In the genomic region with DNA sequence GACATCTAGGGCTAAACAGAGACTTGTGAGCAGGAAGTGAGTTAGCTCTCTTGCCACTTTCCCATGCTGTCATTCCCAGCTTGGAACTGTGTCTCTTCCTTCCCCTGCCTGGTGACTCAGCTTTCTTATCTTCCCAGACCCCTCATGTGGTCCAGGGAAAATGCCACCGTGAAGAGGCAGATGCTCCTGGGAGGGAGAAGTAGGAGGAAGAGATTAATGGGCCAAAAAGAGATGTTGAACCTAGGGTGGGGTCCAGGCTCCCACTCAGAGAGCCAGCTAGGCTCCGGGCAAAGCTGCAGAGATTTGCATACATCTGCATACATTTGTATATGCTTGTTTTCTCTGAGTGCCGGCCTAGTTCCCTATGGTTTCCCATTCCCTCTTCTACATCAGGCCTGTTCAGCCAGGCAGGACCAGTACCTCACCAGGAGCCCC, we compare ENCODE assay signal across 13 mouse cellular contexts. TPM values are rescaled to one million over a fixed set of nuclear protein-coding genes. Genes with fewer than 3 reads are reported as not detected.
DNase-seq lines count a peak whose midpoint lies in the region; ATAC-seq and TF ChIP-seq lines count a peak whose summit lies in the region.
"Had no signal": no experiment of that assay in that cellular context is flagged by ENCODE, and none has a peak within 500 bp of the region (broad histone marks: within the 10 kb centered on the region; RNA-seq: fewer than 3 reads in every experiment).

No protein-coding gene starts in this region.

- H3K36me3 ChIP-seq in midbrain, embryonic 10.5 days = no peaks in the 10 kb centered on the region
- H3K36me3 ChIP-seq in midbrain, postnatal 0 days (ENCODE audit: insufficient read depth, low read length) = no peaks in the 10 kb centered on the region
- H3K36me3 ChIP-seq in forebrain, postnatal 0 days (ENCODE audit: insufficient read depth) = no peaks in the 10 kb centered on the region
- no peaks in the 10 kb centered on the region for H3K36me3 ChIP-seq in neural tube, embryonic 14.5 days (ENCODE audit: control insufficient read depth, insufficient read depth, low read length)
- H3K36me3 ChIP-seq: embryonic facial prominence, embryonic 10.5 days had no signal

- H3K4me2 ChIP-seq in midbrain, postnatal 0 days (ENCODE audit: low read depth, low read length, poor library complexity, severe bottlenecking) = no peak overlapping the region
- no peak overlapping the region for H3K4me2 ChIP-seq in forebrain, postnatal 0 days (ENCODE audit: low read depth)
- H3K4me2 ChIP-seq in neural tube, embryonic 14.5 days (ENCODE audit: low read depth, low read length) = no peak overlapping the region

- no peak for TF ChIP-seq CTCF in midbrain, postnatal 0 days (IDR thresholded peaks at IDR 0.05)
- TF ChIP-seq CTCF in Patski (IDR thresholded peaks at IDR 0.05) = no peak
- no peak for TF ChIP-seq CTCF in forebrain, postnatal 0 days (IDR thresholded peaks at IDR 0.05; ENCODE audit: low read depth)

- H3K27me3 ChIP-seq in midbrain, embryonic 10.5 days (ENCODE audit: low read depth, poor library complexity, severe bottlenecking) = no peaks in the 10 kb centered on the region
- H3K27me3 ChIP-seq in midbrain, postnatal 0 days (ENCODE audit: insufficient read depth, low read length) = no peaks in the 10 kb centered on the region
- H3K27me3 ChIP-seq in Patski = no peaks in the 10 kb centered on the region
- H3K27me3 ChIP-seq in forebrain, postnatal 0 days (ENCODE audit: insufficient read depth, low read length) = no peaks in the 10 kb centered on the region
- H3K27me3 ChIP-seq in neural tube, embryonic 14.5 days (ENCODE audit: control insufficient read depth, insufficient read depth, low read length) = no peaks in the 10 kb centered on the region

- in situ Hi-C loops in Patski (cut with MboI; ENCODE audit: low pct_unique_long_range_greater_than_20kb) = no loop called here

- CTCF ChIA-PET in Patski (lab: Charles Lee) = interaction anchor here (1.1 to 1.4 kb wide), 3 partner anchors 16 to 24 kb away, joined by 3 to 4 read pairs (median 3); no protein-coding TSS in a partner anchor

- ATAC-seq in midbrain, postnatal 0 days (ENCODE audit: low FRiP score) = no peak
- ATAC-seq in Patski = peak; percentile 5
- peak; percentile 58 for ATAC-seq in forebrain, postnatal 0 days
- ATAC-seq in neural tube, embryonic 14.5 days (ENCODE audit: low read depth) = no peak
- ATAC-seq: intestine, embryonic 16.5 days; liver, postnatal 0 days had no signal

- 0 out of 2 replicates have a peak overlapping the region, but pooled peaks have one; percentile 42 for H3K27ac ChIP-seq in midbrain, embryonic 10.5 days (replicated peaks)
- no peak overlapping the region for H3K27ac ChIP-seq in midbrain, postnatal 0 days (ENCODE audit: low read depth, low read length)
- H3K27ac ChIP-seq in forebrain, postnatal 0 days (ENCODE audit: low read depth, low read length) = no peak overlapping the region
- H3K27ac ChIP-seq in neural tube, embryonic 14.5 days (ENCODE audit: low read depth, low read length) = peak overlapping the region; percentile 44; the same call in 1 of the 2 replicates
- H3K27ac ChIP-seq: embryonic facial prominence, embryonic 10.5 days had no signal

- H3K4me1 ChIP-seq in midbrain, embryonic 10.5 days = peaks cover 33% of the 10 kb centered on the region
- H3K4me1 ChIP-seq in midbrain, postnatal 0 days (ENCODE audit: insufficient read depth, low read length) = peaks cover 2% of the 10 kb centered on the region; the same call in 1 of the 2 replicates
- H3K4me1 ChIP-seq in forebrain, postnatal 0 days (ENCODE audit: insufficient read depth) = peaks cover 11% of the 10 kb centered on the region
- H3K4me1 ChIP-seq in neural tube, embryonic 14.5 days (ENCODE audit: control insufficient read depth, insufficient read depth, low read length) = peaks cover 22% of the 10 kb centered on the region

- POLR2A ChIA-PET in Patski (lab: Charles Lee) = interaction anchor here (0.5 to 1.5 kb wide), 2 partner anchors 31 to 128 kb away, joined by 3 read pairs; partner anchors contain the start of gene Phlda3

- 22% methylated on average over 3 of the region's 3 CpGs for WGBS in midbrain, embryonic 10.5 days
- 5% methylated on average over 3 of the region's 3 CpGs for WGBS in midbrain, postnatal 0 days
- WGBS in forebrain, postnatal 0 days = 2% methylated on average over 3 of the region's 3 CpGs
- WGBS in neural tube, embryonic 14.5 days = 6% methylated on average over 3 of the region's 3 CpGs

- H3K4me3 ChIP-seq in midbrain, embryonic 10.5 days = no peak overlapping the region
- no peak overlapping the region for H3K4me3 ChIP-seq in midbrain, postnatal 0 days (ENCODE audit: low read depth, low read length)
- no peak overlapping the region for H3K4me3 ChIP-seq in forebrain, postnatal 0 days (ENCODE audit: low read depth, low read length)
- no peak overlapping the region for H3K4me3 ChIP-seq in neural tube, embryonic 14.5 days (ENCODE audit: low read depth, low read length)
- H3K4me3 ChIP-seq: embryonic facial prominence, embryonic 10.5 days had no signal

- H3K9me3 ChIP-seq in midbrain, embryonic 10.5 days (replicated peaks) = no peaks in the 10 kb centered on the region
- no peaks in the 10 kb centered on the region for H3K9me3 ChIP-seq in midbrain, postnatal 0 days (ENCODE audit: low read length)
- H3K9me3 ChIP-seq in forebrain, postnatal 0 days (ENCODE audit: low read length) = no peaks in the 10 kb centered on the region
- H3K9me3 ChIP-seq in neural tube, embryonic 14.5 days (ENCODE audit: control insufficient read depth, low read length) = no peaks in the 10 kb centered on the region
- H3K9me3 ChIP-seq: embryonic facial prominence, embryonic 10.5 days had no signal

- DNase-seq in midbrain, embryonic 10.5 days (ENCODE audit: low spot score) = no peak
- no peak for DNase-seq in midbrain, postnatal 0 days (ENCODE audit: low spot score)
- peak; percentile 46 for DNase-seq in Patski (ENCODE audit: low read depth, low spot score)
- DNase-seq in forebrain, postnatal 0 days = no peak
- no peak for DNase-seq in embryo, embryonic 10.5 days (ENCODE audit: low spot score)
- DNase-seq in kidney, adult 8-10 months = no peak
- DNase-seq: adrenal gland, postnatal 25 days; cerebellum, adult 2 months; liver, postnatal 0 days; thymus, postnatal 14 days had no signal

- H3K9ac ChIP-seq in midbrain, postnatal 0 days (replicated peaks; ENCODE audit: low read length, poor library complexity, severe bottlenecking) = no peak overlapping the region
- H3K9ac ChIP-seq in forebrain, postnatal 0 days = no peak overlapping the region
- H3K9ac ChIP-seq in neural tube, embryonic 14.5 days (replicated peaks; ENCODE audit: low read depth, low read length) = no peak overlapping the region
- H3K9ac ChIP-seq: liver, postnatal 0 days had no signal

RNA-seq across cellular contexts. Expression of gene Nav1, which starts 30.5 kb away (rescaled TPM):
- polyA plus RNA-seq in midbrain, embryonic 10.5 days (2016; fragmentation: Nextera tagmentation; extraction: Ambion mirVana) = 14.5 and 16.5 TPM in 2 replicates
- 99.1 and 109 TPM in 2 replicates for total RNA-seq in midbrain, postnatal 0 days (2014; rRNA removed)
- 37.3 and 46.5 TPM in 2 replicates for polyA plus RNA-seq in midbrain, postnatal 0 days (2015; fragmentation: Nextera tagmentation; extraction: Ambion mirVana)
- polyA plus RNA-seq in Patski (2021) = 22.1 TPM
- total RNA-seq in forebrain, postnatal 0 days (2014; rRNA removed) = 67.9 and 85.8 TPM in 2 replicates
- 19.7 and 35.5 TPM in 2 replicates for polyA plus RNA-seq in forebrain, postnatal 0 days (2015; fragmentation: Nextera tagmentation; extraction: Ambion mirVana)
- polyA plus RNA-seq in neural tube, embryonic 14.5 days (2014; fragmentation: Nextera tagmentation; extraction: Ambion mirVana) = 61.2 and 64.9 TPM in 2 replicates

Comparison
In these comparisons a context has a peak if more than half of its experiments do, and no peak if none do; other contexts are left out.
1. H3K27ac ChIP-seq: peak in midbrain, embryonic 10.5 days (single experiment) and neural tube, embryonic 14.5 days (single experiment); none in midbrain, postnatal 0 days (single experiment) and forebrain, postnatal 0 days (single experiment).
2. ATAC-seq: peak in Patski (single experiment) and forebrain, postnatal 0 days (single experiment); none in midbrain, postnatal 0 days (single experiment) and neural tube, embryonic 14.5 days (single experiment).